Mouse (Mus musculus): ENCODE data around the gene Sncg. TPM values are rescaled to one million over a fixed set of nuclear protein-coding genes. Genes with fewer than 3 reads are reported as not detected.

Sncg gene
- total RNA-seq, 2 experiments from 2014 or later = 6.8 to 7.1 TPM

DNA sequence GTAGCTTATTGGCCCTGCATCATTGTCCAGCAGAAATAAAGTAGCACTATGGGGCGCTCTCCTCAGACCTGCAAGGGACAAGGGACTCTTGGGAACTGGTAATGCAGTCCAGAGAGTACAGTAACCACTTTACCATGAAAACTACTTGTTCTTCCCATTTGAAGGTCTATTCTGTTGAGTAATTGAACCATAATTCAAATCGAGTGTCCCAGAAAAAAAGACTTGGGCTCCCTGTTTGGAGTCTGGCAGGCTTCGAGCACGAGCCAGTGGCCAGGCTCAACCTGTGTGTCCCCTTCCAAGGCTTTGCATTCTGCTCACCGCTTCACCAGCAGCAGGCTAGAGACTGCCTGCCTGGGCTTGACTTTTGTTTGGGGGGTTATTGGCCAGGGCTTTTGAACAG lies 30.2 kb downstream of the Sncg start:
- DNase-seq (ENCODE audit: low spot score in 2 of 2) = no peak

DNA sequence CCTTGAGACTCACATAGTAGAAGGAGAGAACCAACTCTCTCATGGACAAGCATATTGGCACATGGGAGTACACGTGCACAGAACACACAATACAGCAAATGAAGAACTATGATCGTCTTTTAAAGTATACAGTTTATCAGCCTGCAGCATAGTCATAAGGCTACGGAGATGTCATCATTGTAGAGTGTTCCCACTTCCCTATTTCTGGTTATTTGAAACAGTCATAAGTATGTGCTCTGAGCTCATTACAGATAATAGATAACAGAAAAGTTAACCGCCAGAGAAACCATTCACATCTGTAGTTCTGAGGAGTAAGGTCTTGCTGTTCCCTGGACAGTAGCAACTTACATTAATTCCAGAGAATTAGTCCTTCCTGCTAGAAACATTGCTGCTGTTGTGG lies 31.5 kb downstream of the Sncg start:
- no peak for DNase-seq (ENCODE audit: low spot score in 2 of 2)

DNA sequence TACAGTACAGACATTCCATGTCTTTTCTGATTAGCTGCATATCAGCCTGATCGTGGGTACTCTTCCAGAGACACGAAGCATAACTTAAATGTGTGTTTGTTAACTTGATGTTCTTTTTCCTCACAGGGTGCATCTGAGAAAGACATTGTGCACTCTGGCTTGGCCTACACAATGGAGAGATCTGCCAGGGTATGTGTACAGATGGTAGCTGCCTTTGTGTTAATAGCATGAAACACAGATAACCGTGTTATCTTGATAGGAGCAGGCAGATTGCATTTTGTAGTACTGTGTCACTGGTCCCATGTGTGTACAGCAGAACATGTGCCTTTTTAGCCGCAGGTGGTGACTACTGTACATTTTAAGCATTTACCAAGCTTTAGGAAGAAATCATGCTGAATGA lies 32.6 kb downstream of the Sncg start:
- peak in 1 of 2 experiments; percentile 37 for DNase-seq (ENCODE audit: low spot score in 2 of 2)

DNA sequence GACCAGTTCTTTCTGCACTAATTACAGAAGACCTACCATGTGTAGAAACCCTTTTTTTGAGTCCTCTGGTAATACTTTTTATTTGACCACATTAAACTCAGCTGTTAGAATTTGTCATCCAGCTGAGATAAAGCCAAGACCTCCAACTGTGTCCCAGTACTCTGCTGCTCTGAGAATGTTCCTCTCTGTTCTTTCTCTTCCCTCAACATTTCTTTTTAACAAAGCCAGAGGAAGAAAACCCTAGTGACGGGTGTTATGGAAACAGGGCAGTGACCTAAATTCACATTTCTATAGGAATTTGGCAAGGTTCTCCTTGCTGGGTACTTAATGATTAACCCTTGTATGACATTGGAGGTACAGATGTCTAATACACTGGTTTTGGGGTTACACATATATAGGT lies 35.1 kb downstream of the Sncg start:
- DNase-seq (ENCODE audit: low spot score in 2 of 2) = peak in 1 of 2 experiments; percentile 34

DNA sequence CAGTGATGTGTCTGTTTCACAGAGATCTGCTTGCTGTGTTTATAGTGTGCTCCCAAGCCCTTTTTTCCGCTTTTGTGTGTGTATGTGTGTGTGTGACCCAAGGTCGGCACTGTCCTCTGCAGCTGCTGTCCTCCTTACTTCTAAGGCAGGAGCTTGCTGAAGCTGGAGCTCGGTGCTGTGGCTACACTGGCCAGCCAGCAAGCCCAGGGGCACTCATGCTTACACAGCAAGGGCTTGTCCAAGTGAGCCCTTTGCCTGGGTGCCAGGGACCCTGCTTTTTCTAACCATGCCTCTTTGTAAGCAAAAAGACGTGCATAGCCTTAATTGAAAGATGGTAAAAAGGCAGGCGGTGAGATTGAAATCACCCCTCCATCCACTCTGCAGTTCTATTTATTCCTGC lies 42.1 kb downstream of the Sncg start:
- peak in 1 of 2 experiments; percentile 70 for DNase-seq (ENCODE audit: low spot score in 2 of 2)

DNA sequence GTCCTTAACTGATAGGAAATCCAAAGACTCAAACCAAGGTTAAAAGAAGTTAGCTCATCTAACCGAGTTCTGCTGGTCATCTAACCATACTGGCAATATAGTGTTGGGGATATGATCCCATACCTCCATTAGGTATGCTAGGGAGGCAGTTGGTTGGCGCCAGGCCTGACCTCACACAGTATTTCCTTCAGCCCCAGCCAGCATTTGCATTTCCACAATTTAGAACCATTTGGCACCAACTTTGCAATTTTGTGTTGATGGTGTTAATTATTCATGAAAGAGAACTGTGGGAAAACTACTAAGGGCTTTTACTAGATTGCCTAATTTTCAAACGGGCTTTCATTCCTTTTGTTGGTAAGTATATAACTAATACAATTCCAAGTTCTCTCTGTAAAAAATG lies 42.7 kb downstream of the Sncg start:
- DNase-seq (ENCODE audit: low spot score in 2 of 2) = peak in 1 of 2 experiments; percentile 57

DNA sequence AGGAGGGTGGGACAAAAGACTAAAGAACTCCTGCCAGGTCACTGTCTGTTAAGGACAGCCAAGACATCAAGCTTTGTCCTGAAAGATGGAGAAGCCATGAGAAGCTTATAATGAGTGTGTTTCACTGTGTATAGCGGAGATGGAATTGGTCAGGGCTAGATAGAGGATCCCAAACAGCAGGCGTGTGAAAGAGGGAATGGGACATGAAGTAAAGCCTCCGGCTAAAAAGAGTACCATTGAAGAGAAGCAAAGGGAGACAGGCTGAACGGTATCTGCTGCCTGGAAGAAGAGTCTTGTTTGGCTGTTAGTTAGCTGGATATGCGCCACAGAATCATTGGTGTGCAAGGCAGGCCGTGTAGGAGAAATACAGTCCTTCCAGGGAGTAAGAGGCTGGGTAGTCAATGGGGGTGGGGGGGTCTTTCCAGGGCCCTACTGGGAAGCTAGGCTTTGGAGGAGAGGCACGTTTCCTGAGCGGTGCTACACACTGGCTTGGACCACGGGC lies 43.9 kb downstream of the Sncg start:
- DNase-seq (ENCODE audit: low spot score in 2 of 2) = no peak

DNA sequence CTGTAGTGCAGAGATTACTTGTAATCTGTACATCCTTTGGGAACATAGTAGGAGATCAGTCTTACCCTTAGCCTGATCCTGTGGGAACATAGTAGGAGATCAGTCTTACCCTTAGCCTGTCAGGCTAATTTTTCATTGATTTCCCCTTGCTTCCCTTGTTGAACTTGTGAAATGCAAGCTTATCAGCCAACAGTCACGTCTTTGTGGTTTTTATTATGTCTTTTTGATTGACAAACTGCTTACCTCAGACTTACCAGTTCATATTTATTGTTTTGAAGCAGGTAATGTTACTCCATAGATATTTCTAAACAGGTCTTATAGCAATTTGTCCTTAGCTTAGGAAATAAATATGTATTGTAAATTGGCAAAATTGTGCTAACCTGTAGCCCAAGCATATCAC lies 47.0 kb downstream of the Sncg start:
- DNase-seq (ENCODE audit: low spot score in 2 of 2) = no peak

DNA sequence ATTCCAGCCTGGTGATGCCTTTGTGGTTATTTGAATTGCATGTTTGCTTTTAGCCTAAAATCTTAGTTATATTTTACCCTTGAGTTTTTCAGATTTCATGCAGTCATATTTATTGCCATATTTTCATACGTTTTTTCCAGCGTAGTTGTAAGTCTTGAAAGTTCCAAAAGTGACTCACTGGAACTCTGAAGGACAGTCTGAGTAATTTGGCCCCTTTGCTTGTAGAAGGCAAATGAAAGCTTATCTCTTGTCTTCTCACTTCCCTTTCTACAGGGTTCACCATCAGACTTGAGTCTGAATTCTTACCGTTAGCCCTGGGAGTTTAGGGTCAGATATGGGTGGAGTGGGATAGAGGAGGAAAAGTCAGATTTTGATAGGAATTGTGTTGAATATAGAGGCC lies 48.0 kb downstream of the Sncg start:
- no peak for DNase-seq (ENCODE audit: low spot score in 2 of 2)

DNA sequence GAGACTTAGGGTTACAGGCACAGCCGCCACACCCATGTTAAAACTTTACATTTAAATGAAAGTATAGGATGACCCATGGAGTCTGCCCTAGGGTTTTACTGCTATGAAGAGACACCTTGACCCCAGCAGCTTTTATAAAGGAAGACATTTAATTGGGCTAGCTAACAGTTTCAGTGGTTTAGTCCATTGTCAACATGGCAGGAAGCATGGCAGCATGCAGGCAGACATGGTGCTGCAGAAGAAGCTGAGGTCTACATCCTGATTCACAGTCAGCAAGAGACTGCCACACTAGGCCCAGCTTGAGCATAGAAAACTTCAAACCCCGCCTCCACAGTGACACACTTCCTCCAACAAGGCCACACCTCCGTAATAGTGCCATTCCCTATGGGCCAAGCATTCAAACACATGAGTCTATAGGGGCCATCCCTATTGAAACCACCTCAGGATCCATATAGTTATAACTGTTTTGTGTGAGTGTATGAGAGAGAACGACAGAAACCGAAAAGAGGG lies 51.0 kb downstream of the Sncg start:
- DNase-seq (ENCODE audit: low spot score in 2 of 2) = no peak

Other genes starting within 250 kb of the Sncg start
- not detected for gene Npy4r, start 222.3 kb downstream of the Sncg start, total RNA-seq (2021)
- 1 to 10 TPM; 2.9 to 3.3 TPM for gene Gprin2, start 173.1 kb downstream of the Sncg start, total RNA-seq (2021)
- under 1 TPM; 0.30 to 0.32 TPM for gene Syt15, start 155.2 kb downstream of the Sncg start, total RNA-seq (2021)
- gene Shld2, start 64.3 kb downstream of the Sncg start, total RNA-seq (2021) = 10 to 100 TPM; 12.2 to 13.4 TPM
- 100 to 1,000 TPM; 279 to 296 TPM for gene Glud1, start 64.1 kb downstream of the Sncg start, total RNA-seq (2021)
- not detected for gene Fam25c, start 19.4 kb downstream of the Sncg start, total RNA-seq (2021)
- gene Mmrn2, start 676 bp upstream of the Sncg start, total RNA-seq (2021) = 1 to 10 TPM; 3.1 to 3.3 TPM
- gene Bmpr1a, start 128.6 kb upstream of the Sncg start, total RNA-seq (2021) = 10 to 100 TPM; 35.9 to 38.5 TPM
- gene 9230112D13Rik, start 148.0 kb upstream of the Sncg start, total RNA-seq (2021) = not detected
- gene Ldb3, start 213.9 kb upstream of the Sncg start, total RNA-seq (2021) = 1 to 10 TPM; 3.5 to 4.1 TPM
- not detected for gene Opn4, start 225.4 kb upstream of the Sncg start, total RNA-seq (2021)

Measured in layer of hippocampus, adult 18-20 months (tissue).